Mouse (Mus musculus) intestine, postnatal 0 days (tissue): ENCODE measurements around the gene Chst8. TPM values are rescaled to one million over a fixed set of nuclear protein-coding genes. Genes with fewer than 3 reads are reported as not detected.

Source experiments
- ATAC-seq: fragments of 200-750 bp; cut with Nextera tagmentation; 2 replicates; pipeline ENCODE4 v1.8.0; 2017; ENCODE audit warnings: mild to moderate bottlenecking, moderate TSS enrichment, moderate library complexity
- H3K27ac ChIP-seq: fragments of 300-500 bp; sonication (generic); 2 replicates; pipeline ENCODE4 v1.5.1; 2014; ENCODE audit warnings: mild to moderate bottlenecking, low read depth, low read length, moderate library complexity
- H3K27me3 ChIP-seq: fragments of 300-500 bp; sonication (generic); replicated peaks from 2 replicates; pipeline ENCODE4 v1.6.1; 2014; ENCODE audit warnings: low read length, mixed read lengths; ENCODE audit not compliant: control insufficient read depth, insufficient read depth
- H3K36me3 ChIP-seq: fragments of 300-500 bp; sonication (generic); 2 replicates; pipeline ENCODE4 v1.6.1; 2014; ENCODE audit warnings: mild to moderate bottlenecking, moderate library complexity; ENCODE audit not compliant: control insufficient read depth, insufficient read depth
- H3K4me1 ChIP-seq: fragments of 300-500 bp; sonication (generic); replicated peaks from 2 replicates; pipeline ENCODE4 v1.6.1; 2014; ENCODE audit warnings: antibody characterized with exemption, low read length, mixed read lengths; ENCODE audit not compliant: control insufficient read depth, insufficient read depth
- H3K4me2 ChIP-seq: fragments of 300-500 bp; sonication (generic); replicated peaks from 2 replicates; pipeline ENCODE4 v1.6.1; 2014; ENCODE audit warnings: low read depth, mild to moderate bottlenecking, moderate library complexity
- H3K4me3 ChIP-seq: fragments of 300-500 bp; sonication (generic); 2 replicates; pipeline ENCODE4 v1.5.1; 2014; ENCODE audit warnings: low read depth, low read length
- H3K9ac ChIP-seq: fragments of 300-500 bp; sonication (generic); 2 replicates; pipeline ENCODE4 v1.6.1; 2014; ENCODE audit warnings: mild to moderate bottlenecking, low read depth, low read length
- H3K9me3 ChIP-seq: fragments of 300-500 bp; sonication (generic); 2 replicates; pipeline ENCODE4 v1.6.1; 2016; ENCODE audit warnings: mixed run types; ENCODE audit not compliant: control insufficient read depth
- CTCF ChIP-seq: sonication (generic); IDR thresholded peaks from 2 replicates; pipeline ENCODE4 v1.5.1; 2016; ENCODE audit warnings: low read depth, mild to moderate bottlenecking, control low read depth, antibody characterized with exemption, moderate library complexity
- WGBS: fragments of 180-500 bp; shearing (Covaris S2); extraction: QIAGEN DNeasy Blood & Tissue Kit; methylation state at CpG from one replicate; pipeline ENCODE4 v1.1.7; 2014; 5-methylcytosine and 5-hydroxymethylcytosine counted together
- polyA plus RNA-seq: library from polyadenylated mRNA; unstranded; fragments of >200 nt; fragmentation: Nextera tagmentation; extraction: Ambion mirVana; gene quantifications from 2 replicates; pipeline ENCODE4 v1.2.1, GENCODE M21; 2015

Chst8 gene
- polyA plus RNA-seq, 1 experiment from 2014 or later, result 2.7 TPM

- no peak for ATAC-seq
- Histone ChIP-seq H3K4me1 (no peaks in the 10 kb centered on the region), H3K9me3 (no peaks in the 10 kb centered on the region), H3K9ac (no peak overlapping the region), H3K36me3 (no peaks in the 10 kb centered on the region), H3K27ac (no peak overlapping the region), H3K4me3 (no peak overlapping the region), H3K27me3 (no peaks in the 10 kb centered on the region), H3K4me2 (no peak overlapping the region)
- no peak for TF ChIP-seq CTCF
- 49% methylated on average over 9 of the region's 9 CpGs for WGBS
Observed at GRCm38 (mm10) chr7:34778426-34778825, 34.1 kb downstream of the Chst8 start.

- Histone ChIP-seq H3K4me3 (no peak overlapping the region), H3K36me3 (no peaks in the 10 kb centered on the region), H3K9ac (no peak overlapping the region), H3K4me1 (no peaks in the 10 kb centered on the region), H3K4me2 (no peak overlapping the region), H3K27me3 (no peaks in the 10 kb centered on the region), H3K9me3 (no peaks in the 10 kb centered on the region), H3K27ac (no peak overlapping the region)
- ATAC-seq, result no peak
- no peak for TF ChIP-seq CTCF
- 85% methylated on average over 12 of the region's 12 CpGs for WGBS
Observed at GRCm38 (mm10) chr7:34775659-34776058, 36.9 kb downstream of the Chst8 start.

GRCm38 (mm10) chr7:34774947-34775346 lies 37.6 kb downstream of the Chst8 start:
- Histone ChIP-seq H3K27me3 (no peaks in the 10 kb centered on the region), H3K9me3 (no peaks in the 10 kb centered on the region), H3K36me3 (no peaks in the 10 kb centered on the region), H3K9ac (no peak overlapping the region), H3K27ac (no peak overlapping the region), H3K4me1 (no peaks in the 10 kb centered on the region), H3K4me2 (no peak overlapping the region), H3K4me3 (no peak overlapping the region)
- 73% methylated on average over 4 of the region's 4 CpGs for WGBS
- no peak for ATAC-seq
- TF ChIP-seq CTCF, result no peak

- no peaks in the 10 kb centered on the region for H3K36me3 ChIP-seq
- no peak for ATAC-seq
- H3K9ac ChIP-seq, result no peak overlapping the region
- no peak overlapping the region for H3K27ac ChIP-seq
- H3K4me1 ChIP-seq, result no peaks in the 10 kb centered on the region
- WGBS, result 55% methylated on average over 13 of the region's 13 CpGs
- no peaks in the 10 kb centered on the region for H3K9me3 ChIP-seq
- H3K4me3 ChIP-seq, result no peak overlapping the region
- TF ChIP-seq CTCF, result no peak
- no peak overlapping the region for H3K4me2 ChIP-seq
- H3K27me3 ChIP-seq, result no peaks in the 10 kb centered on the region
Observed at GRCm38 (mm10) chr7:34774020-34774419, 38.5 kb downstream of the Chst8 start.

GRCm38 (mm10) chr7:34773309-34773708 lies 39.2 kb downstream of the Chst8 start:
- H3K36me3 ChIP-seq, result no peaks in the 10 kb centered on the region
- no peak overlapping the region for H3K9ac ChIP-seq
- H3K27me3 ChIP-seq, result no peaks in the 10 kb centered on the region
- no peak for ATAC-seq
- H3K27ac ChIP-seq, result no peak overlapping the region
- H3K4me2 ChIP-seq, result no peak overlapping the region
- no peak for TF ChIP-seq CTCF
- H3K4me3 ChIP-seq, result no peak overlapping the region
- H3K4me1 ChIP-seq, result no peaks in the 10 kb centered on the region
- H3K9me3 ChIP-seq, result no peaks in the 10 kb centered on the region
- 81% methylated on average over 5 of the region's 5 CpGs for WGBS

- Histone ChIP-seq H3K4me3 (no peak overlapping the region), H3K9me3 (no peaks in the 10 kb centered on the region), H3K9ac (no peak overlapping the region), H3K4me1 (no peaks in the 10 kb centered on the region), H3K27me3 (no peaks in the 10 kb centered on the region), H3K27ac (no peak overlapping the region), H3K36me3 (no peaks in the 10 kb centered on the region), H3K4me2 (no peak overlapping the region)
- WGBS, result 58% methylated on average over 8 of the region's 8 CpGs
- ATAC-seq, result no peak
- TF ChIP-seq CTCF, result no peak
Observed at GRCm38 (mm10) chr7:34769531-34769930, 43.0 kb downstream of the Chst8 start.
